Mouse (Mus musculus): ENCODE results near the gene Zfp444.

- no peak for TF ChIP-seq CTCF (IDR thresholded peaks at IDR 0.05; ENCODE audit: low read depth)
- no peak for TF ChIP-seq EP300 (optimal IDR thresholded peaks at IDR 0.05)
Measured at GRCm38 (mm10) chr7:6157479-6157878, 14.5 kb upstream of the Zfp444 start.

All from stomach, postnatal 0 days (tissue).